Mouse (Mus musculus): ENCODE measurements around the gene Pgm3. TPM values are rescaled to one million over a fixed set of nuclear protein-coding genes. Genes with fewer than 3 reads are reported as not detected.
A peak's percentile ranks its signal among the peaks of the same experiment; 100 is the strongest.
"Not testable (repeated sequence)": the region's sequence is repeated elsewhere in the genome, so short reads cannot be mapped to it uniquely, and the experiment has no call there.

Gene Pgm3
- polyA plus RNA-seq, 1 experiment = 3.5 TPM

- no peak for DNase-seq
- 85% methylated on average over 8 of the region's 8 CpGs for WGBS
Measured at GRCm38 (mm10) chr9:86599723-86600303, 28.2 kb upstream of the Pgm3 start.

GRCm38 (mm10) chr9:86596983-86597382 lies 25.3 kb upstream of the Pgm3 start:
- H3K36me3 ChIP-seq (ENCODE audit: control insufficient read depth, insufficient read depth, low read length); H3K4me1 ChIP-seq (replicated peaks; ENCODE audit: control insufficient read depth, insufficient read depth, low read length); DNase-seq; H3K4me3 ChIP-seq (ENCODE audit: control insufficient read depth, insufficient read depth, low read length); H3K27me3 ChIP-seq (ENCODE audit: control insufficient read depth, insufficient read depth, low read length); H3K27ac ChIP-seq (ENCODE audit: control insufficient read depth, insufficient read depth, low read length): not testable (repeated sequence)

More at GRCm38 (mm10) chr9:86599723-86600303, 28.2 kb upstream of the Pgm3 start:
- Histone ChIP-seq H3K36me3 (ENCODE audit: control insufficient read depth, insufficient read depth, low read length) (no peaks in the 10 kb centered on the region), H3K4me1 (replicated peaks; ENCODE audit: control insufficient read depth, insufficient read depth, low read length) (no peaks in the 10 kb centered on the region), H3K4me3 (ENCODE audit: control insufficient read depth, insufficient read depth, low read length) (no peak overlapping the region), H3K27ac (ENCODE audit: control insufficient read depth, insufficient read depth, low read length) (no peak overlapping the region), H3K27me3 (ENCODE audit: control insufficient read depth, insufficient read depth, low read length) (no peaks in the 10 kb centered on the region)
- TF ChIP-seq CTCF (IDR thresholded peaks at IDR 0.05; ENCODE audit: borderline replicate concordance, control insufficient read depth, extremely low read depth, insufficient read depth, low read length, poor library complexity) (no peak), POLR2A (IDR thresholded peaks at IDR 0.05; ENCODE audit: control insufficient read depth, extremely low read depth, insufficient read depth, low read length, poor library complexity) (no peak)

- H3K4me3 ChIP-seq (ENCODE audit: control insufficient read depth, insufficient read depth, low read length); H3K36me3 ChIP-seq (ENCODE audit: control insufficient read depth, insufficient read depth, low read length); H3K27me3 ChIP-seq (ENCODE audit: control insufficient read depth, insufficient read depth, low read length); H3K27ac ChIP-seq (ENCODE audit: control insufficient read depth, insufficient read depth, low read length); H3K4me1 ChIP-seq (replicated peaks; ENCODE audit: control insufficient read depth, insufficient read depth, low read length); DNase-seq: not testable (repeated sequence)
- 82% methylated on average over 10 of the region's 10 CpGs for WGBS
Measured at GRCm38 (mm10) chr9:86594357-86594767, 22.7 kb upstream of the Pgm3 start.

- 73% methylated on average over 19 of the region's 19 CpGs for WGBS
Measured at GRCm38 (mm10) chr9:86592676-86593668, 21.3 kb upstream of the Pgm3 start.

GRCm38 (mm10) chr9:86587019-86587795 lies 15.6 kb upstream of the Pgm3 start:
- Histone ChIP-seq H3K36me3 (ENCODE audit: control insufficient read depth, insufficient read depth, low read length) (no peaks in the 10 kb centered on the region), H3K27ac (ENCODE audit: control insufficient read depth, insufficient read depth, low read length) (no peak overlapping the region), H3K4me1 (replicated peaks; ENCODE audit: control insufficient read depth, insufficient read depth, low read length) (no peaks in the 10 kb centered on the region), H3K4me3 (ENCODE audit: control insufficient read depth, insufficient read depth, low read length) (no peak overlapping the region), H3K27me3 (ENCODE audit: control insufficient read depth, insufficient read depth, low read length) (no peaks in the 10 kb centered on the region)
- no peak for TF ChIP-seq CTCF (IDR thresholded peaks at IDR 0.05; ENCODE audit: borderline replicate concordance, control insufficient read depth, extremely low read depth, insufficient read depth, low read length, poor library complexity)
- TF ChIP-seq POLR2A (IDR thresholded peaks at IDR 0.05; ENCODE audit: control insufficient read depth, extremely low read depth, insufficient read depth, low read length, poor library complexity) = no peak
- DNase-seq = no peak
- WGBS = 91% methylated on average over 11 of the region's 11 CpGs

More at GRCm38 (mm10) chr9:86592676-86593668, 21.3 kb upstream of the Pgm3 start:
- no peak overlapping the region for H3K4me3 ChIP-seq (ENCODE audit: control insufficient read depth, insufficient read depth, low read length)
- no peak overlapping the region for H3K27ac ChIP-seq (ENCODE audit: control insufficient read depth, insufficient read depth, low read length)
- no peaks in the 10 kb centered on the region for H3K4me1 ChIP-seq (replicated peaks; ENCODE audit: control insufficient read depth, insufficient read depth, low read length)
- no peaks in the 10 kb centered on the region for H3K36me3 ChIP-seq (ENCODE audit: control insufficient read depth, insufficient read depth, low read length)
- DNase-seq = no peak
- H3K27me3 ChIP-seq (ENCODE audit: control insufficient read depth, insufficient read depth, low read length) = no peaks in the 10 kb centered on the region
- TF ChIP-seq CTCF (IDR thresholded peaks at IDR 0.05; ENCODE audit: borderline replicate concordance, control insufficient read depth, extremely low read depth, insufficient read depth, low read length, poor library complexity) (0 out of 2 replicates have a peak, but pooled peaks have one; percentile 24), POLR2A (IDR thresholded peaks at IDR 0.05; ENCODE audit: control insufficient read depth, extremely low read depth, insufficient read depth, low read length, poor library complexity) (no peak)

- TF ChIP-seq POLR2A (IDR thresholded peaks at IDR 0.05; ENCODE audit: control insufficient read depth, extremely low read depth, insufficient read depth, low read length, poor library complexity) = no peak
- 0 out of 2 replicates have a peak, but pooled peaks have one; percentile 60 for TF ChIP-seq CTCF (IDR thresholded peaks at IDR 0.05; ENCODE audit: borderline replicate concordance, control insufficient read depth, extremely low read depth, insufficient read depth, low read length, poor library complexity)
- Histone ChIP-seq H3K4me1 (replicated peaks; ENCODE audit: control insufficient read depth, insufficient read depth, low read length) (peaks cover 5% of the 10 kb centered on the region), H3K36me3 (ENCODE audit: control insufficient read depth, insufficient read depth, low read length) (no peaks in the 10 kb centered on the region), H3K4me3 (ENCODE audit: control insufficient read depth, insufficient read depth, low read length) (no peak overlapping the region), H3K27me3 (ENCODE audit: control insufficient read depth, insufficient read depth, low read length) (no peaks in the 10 kb centered on the region), H3K27ac (ENCODE audit: control insufficient read depth, insufficient read depth, low read length) (no peak overlapping the region)
- 54% methylated on average over 3 of the region's 3 CpGs for WGBS
- DNase-seq = peak; percentile 73
Measured at GRCm38 (mm10) chr9:86583740-86584139, 12.1 kb upstream of the Pgm3 start.

Measured in thymus, adult 2 months (tissue).